Mouse (Mus musculus) thymus, adult 2 months (tissue): ENCODE data around the gene Plxnd1.

Source experiments
- CTCF ChIP-seq: fragments of 200-500 bp; IDR thresholded peaks from 2 replicates; pipeline ENCODE4 v1.5.1; 2012; ENCODE audit warnings: mild to moderate bottlenecking, control low read depth, low read length, moderate library complexity, borderline replicate concordance; ENCODE audit not compliant: control insufficient read depth, poor library complexity, insufficient read depth; ENCODE audit errors: extremely low read depth
- POLR2A ChIP-seq: fragments of 200-500 bp; IDR thresholded peaks from 2 replicates; pipeline ENCODE4 v1.6.1; 2012; ENCODE audit warnings: mild to moderate bottlenecking, low read length, control low read depth, moderate library complexity; ENCODE audit not compliant: control insufficient read depth, poor library complexity, insufficient read depth; ENCODE audit errors: extremely low read depth

- TF ChIP-seq CTCF (no peak), POLR2A (no peak)
Observed at GRCm38 (mm10) chr6:115975606-115976005, 19.2 kb downstream of the Plxnd1 start.
